Mouse (Mus musculus) E14TG2a.4 (cell line): ENCODE measurements at regions not wholly inside any gene's neighbourhood (a gene's known extent, or its start where the extent isn't known, plus 50 kb on each side); places are given as distances from the start of the nearest gene placed in this dataset.

Experiments used
- CTCF ChIP-seq: conservative IDR thresholded peaks from 2 replicates; pipeline ENCODE4 v1.5.1; 2014; ENCODE audit warnings: low read length
- NANOG ChIP-seq: IDR thresholded peaks from 2 replicates; pipeline ENCODE4 v1.6.1; 2014; ENCODE audit warnings: borderline replicate concordance, low read length, mixed read lengths
- POU5F1 ChIP-seq: IDR thresholded peaks from 2 replicates; pipeline ENCODE4 v1.6.1; 2014; ENCODE audit warnings: low read length, borderline replicate concordance

DNA sequence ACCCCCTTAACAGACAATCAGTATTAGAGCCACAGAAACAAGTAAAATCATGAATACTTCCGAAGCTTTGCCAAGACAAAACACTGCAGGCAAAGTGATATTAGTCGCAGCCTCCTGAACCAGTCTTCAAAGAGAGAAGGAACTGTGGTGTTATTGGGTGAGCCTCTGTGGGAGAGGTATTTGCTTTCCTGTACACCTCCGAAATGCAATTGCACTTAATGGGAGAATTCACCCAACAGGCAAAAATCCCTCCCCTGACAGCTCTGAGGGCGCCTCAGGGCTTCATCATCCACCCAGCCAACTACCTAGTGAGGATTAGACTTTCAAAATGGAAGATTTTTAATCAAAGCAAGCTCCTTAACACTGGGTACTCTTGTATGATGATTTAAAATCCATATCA is 464.1 kb upstream of the Agtr1b start:
- TF ChIP-seq CTCF (no peak), POU5F1 (no peak), NANOG (no peak)
